Mouse (Mus musculus) embryonic facial prominence, embryonic 14.5 days (tissue): ENCODE data around the gene Tmem97. TPM values are rescaled to one million over a fixed set of nuclear protein-coding genes. Genes with fewer than 3 reads are reported as not detected.

Experiments used
- ATAC-seq: fragments of 200-750 bp; cut with Nextera tagmentation; 2 replicates; pipeline ENCODE4 v1.8.0; 2017; ENCODE audit warnings: low read depth, moderate number of reproducible peaks, moderate TSS enrichment
- DNase-seq: peaks from one replicate; pipeline ENCODE4 v3.0.0-alpha.2; 2015; ENCODE audit warnings: low spot score
- H3K27ac ChIP-seq: fragments of 300-500 bp; sonication (generic); replicated peaks from 2 replicates; pipeline ENCODE4 v1.5.1; 2014; ENCODE audit warnings: low read depth, mild to moderate bottlenecking, low read length, moderate library complexity
- H3K27me3 ChIP-seq: fragments of 300-500 bp; sonication (generic); replicated peaks from 2 replicates; pipeline ENCODE4 v1.6.1; 2014; ENCODE audit warnings: low read length; ENCODE audit not compliant: control insufficient read depth, insufficient read depth
- H3K36me3 ChIP-seq: fragments of 300-500 bp; sonication (generic); 2 replicates; pipeline ENCODE4 v1.6.1; 2014; ENCODE audit warnings: low read length, mixed read lengths; ENCODE audit not compliant: control insufficient read depth, insufficient read depth
- H3K4me1 ChIP-seq: fragments of 300-500 bp; sonication (generic); 2 replicates; pipeline ENCODE4 v1.6.1; 2014; ENCODE audit warnings: antibody characterized with exemption, low read length; ENCODE audit not compliant: control insufficient read depth, insufficient read depth
- H3K4me2 ChIP-seq: fragments of 300-500 bp; sonication (generic); 2 replicates; pipeline ENCODE4 v1.6.1; 2014; ENCODE audit warnings: low read depth, mild to moderate bottlenecking, low read length, moderate library complexity, mixed read lengths
- H3K4me3 ChIP-seq: fragments of 300-500 bp; sonication (generic); 2 replicates; pipeline ENCODE4 v1.5.1; 2014; ENCODE audit warnings: low read depth, mild to moderate bottlenecking, low read length
- H3K9ac ChIP-seq: fragments of 300-500 bp; sonication (generic); 2 replicates; pipeline ENCODE4 v1.6.1; 2014; ENCODE audit warnings: low read depth, mild to moderate bottlenecking, low read length, moderate library complexity, mixed read lengths
- H3K9me3 ChIP-seq: fragments of 300-500 bp; sonication (generic); 2 replicates; pipeline ENCODE4 v1.6.1; 2016; ENCODE audit warnings: low read length; ENCODE audit not compliant: control insufficient read depth
- WGBS: fragments of 180-500 bp; shearing (Covaris S2); extraction: QIAGEN DNeasy Blood & Tissue Kit; methylation state at CpG from one replicate; pipeline ENCODE4 v1.1.7; 2014; 5-methylcytosine and 5-hydroxymethylcytosine counted together
- polyA plus RNA-seq: library from polyadenylated mRNA; unstranded; fragments of >200 nt; fragmentation: Nextera tagmentation; extraction: Ambion mirVana; gene quantifications from 2 replicates; pipeline ENCODE4 v1.2.1, GENCODE M21; 2014

Gene Tmem97
- polyA plus RNA-seq, 1 experiment from 2014 or later: 86.9 TPM

- peak overlapping the region; percentile 88 for H3K4me2 ChIP-seq
- H3K36me3 ChIP-seq: peaks cover 51% of the 10 kb centered on the region
- no peaks in the 10 kb centered on the region for H3K9me3 ChIP-seq
- 73% methylated on average over 3 of the region's 3 CpGs for WGBS
- H3K9ac ChIP-seq: peak overlapping the region; percentile 94
- H3K27me3 ChIP-seq: no peaks in the 10 kb centered on the region
- peak overlapping the region; percentile 99 for H3K4me3 ChIP-seq
- no peak for DNase-seq
- peaks cover 11% of the 10 kb centered on the region for H3K4me1 ChIP-seq
- ATAC-seq: no peak
- H3K27ac ChIP-seq: no peak overlapping the region
Measured at GRCm38 (mm10) chr11:78513106-78513790, 37.3 kb downstream of the Tmem97 start.

GRCm38 (mm10) chr11:78512025-78512957, 38.3 kb downstream of the Tmem97 start, which contains the start of the genes Tmem199 and Poldip2:
Gene Tmem199, minus strand, starts transcription at chr11:78512172.
Gene Poldip2, plus strand, starts transcription at chr11:78512193.
- 1% methylated on average over 25 of the region's 67 CpGs for WGBS
- peak within 1 kb of the TSS; percentile 82 for H3K27ac ChIP-seq

GRCm38 (mm10) chr11:78509148-78509547, 41.4 kb downstream of the Tmem97 start:
- no peak for ATAC-seq
- no peak overlapping the region for H3K4me2 ChIP-seq
- H3K4me1 ChIP-seq: peaks cover 11% of the 10 kb centered on the region
- H3K9me3 ChIP-seq: no peaks in the 10 kb centered on the region
- H3K36me3 ChIP-seq: peaks cover 43% of the 10 kb centered on the region
- H3K27ac ChIP-seq: no peak overlapping the region
- whole genome bisulfite sequencing: 79% methylated on average over 5 of the region's 5 CpGs
- H3K9ac ChIP-seq: no peak overlapping the region
- H3K27me3 ChIP-seq: no peaks in the 10 kb centered on the region
- no peak overlapping the region for H3K4me3 ChIP-seq
- DNase-seq: no peak

More at GRCm38 (mm10) chr11:78512025-78512957, 38.3 kb downstream of the Tmem97 start, which contains the start of the genes Tmem199 and Poldip2:
- H3K36me3 ChIP-seq: peaks cover 51% of the 10 kb centered on the region
- peak; percentile 97 for ATAC-seq
- H3K9ac ChIP-seq: peak within 1 kb of the TSS; percentile 94
- peak; percentile 98 for DNase-seq
- peak within 1 kb of the TSS; percentile 99 for H3K4me3 ChIP-seq
- H3K4me1 ChIP-seq: peaks cover 11% of the 10 kb centered on the region
- H3K4me2 ChIP-seq: peak within 1 kb of the TSS; percentile 88
- no peaks in the 10 kb centered on the region for H3K27me3 ChIP-seq
- no peaks in the 10 kb centered on the region for H3K9me3 ChIP-seq

- peaks cover 37% of the 10 kb centered on the region for H3K36me3 ChIP-seq
- H3K4me3 ChIP-seq: no peak overlapping the region
- no peak overlapping the region for H3K9ac ChIP-seq
- no peaks in the 10 kb centered on the region for H3K9me3 ChIP-seq
- no peaks in the 10 kb centered on the region for H3K4me1 ChIP-seq
- H3K27ac ChIP-seq: no peak overlapping the region
- 74% methylated on average over 3 of the region's 3 CpGs for WGBS
- ATAC-seq (peak; percentile 57; the same call in 1 of the 2 replicates), DNase-seq (peak; percentile 39)
- no peak overlapping the region for H3K4me2 ChIP-seq
- H3K27me3 ChIP-seq: 0 out of 2 replicates have a peak, but pooled peaks cover 3% of the 10 kb centered on the region
Measured at GRCm38 (mm10) chr11:78505430-78505829, 45.1 kb downstream of the Tmem97 start.

- Histone ChIP-seq H3K27ac (no peak within 1 kb of the TSS), H3K4me2 (no peak within 1 kb of the TSS), H3K36me3 (peaks cover 23% of the 10 kb centered on the region), H3K4me3 (no peak within 1 kb of the TSS), H3K9ac (no peak within 1 kb of the TSS), H3K27me3 (peaks cover 17% of the 10 kb centered on the region), H3K4me1 (peaks cover 3% of the 10 kb centered on the region; the same call in 1 of the 2 replicates), H3K9me3 (no peaks in the 10 kb centered on the region)
- 69% methylated on average over 7 of the region's 7 CpGs for WGBS
- DNase-seq: no peak
- ATAC-seq: no peak
Measured at GRCm38 (mm10) chr11:78502909-78503650, 47.5 kb downstream of the Tmem97 start, which contains the start of gene Sebox. Gene Sebox, plus strand, starts transcription at chr11:78503447.

- H3K4me1 ChIP-seq: peaks cover 12% of the 10 kb centered on the region; the same call in 1 of the 2 replicates
- H3K4me3 ChIP-seq: no peak overlapping the region
- H3K27me3 ChIP-seq: peaks cover 19% of the 10 kb centered on the region
- no peak overlapping the region for H3K27ac ChIP-seq
- ATAC-seq: no peak
- DNase-seq: no peak
- H3K4me2 ChIP-seq: no peak overlapping the region
- H3K9me3 ChIP-seq: no peaks in the 10 kb centered on the region
- H3K36me3 ChIP-seq: peaks cover 7% of the 10 kb centered on the region
- WGBS: 71% methylated on average over 20 of the region's 20 CpGs
- H3K9ac ChIP-seq: no peak overlapping the region
Measured at GRCm38 (mm10) chr11:78501529-78501928, 49.0 kb downstream of the Tmem97 start.

GRCm38 (mm10) chr11:78500623-78501202, 49.9 kb downstream of the Tmem97 start:
- H3K4me3 ChIP-seq: no peak overlapping the region
- H3K9ac ChIP-seq: no peak overlapping the region
- H3K36me3 ChIP-seq: no peaks in the 10 kb centered on the region
- no peak for ATAC-seq
- H3K4me1 ChIP-seq: peaks cover 12% of the 10 kb centered on the region; the same call in 1 of the 2 replicates
- no peak overlapping the region for H3K4me2 ChIP-seq
- H3K27ac ChIP-seq: no peak overlapping the region
- H3K9me3 ChIP-seq: no peaks in the 10 kb centered on the region
- no peak for DNase-seq
- WGBS: 83% methylated on average over 9 of the region's 9 CpGs
- H3K27me3 ChIP-seq: peaks cover 26% of the 10 kb centered on the region
